Mouse (Mus musculus) hindbrain, embryonic 11.5 days (tissue): ENCODE measurements at regions not wholly inside any gene's neighbourhood (a gene's known extent, or its start where the extent isn't known, plus 50 kb on each side); places are given as distances from the start of the nearest gene placed in this dataset.

ENCODE experiments used
- ATAC-seq: fragments of 200-750 bp; cut with Nextera tagmentation; 2 replicates; pipeline ENCODE4 v1.8.0; 2017; ENCODE audit warnings: mild to moderate bottlenecking, moderate TSS enrichment, moderate library complexity; ENCODE audit not compliant: low FRiP score
- DNase-seq: peaks from one replicate; pipeline ENCODE4 v3.0.0-alpha.2; 2015; ENCODE audit warnings: low spot score
- H3K27ac ChIP-seq: fragments of 300-500 bp; sonication (generic); 2 replicates; pipeline ENCODE4 v1.5.1; 2014; ENCODE audit warnings: mild to moderate bottlenecking, low read depth, low read length
- H3K27me3 ChIP-seq: fragments of 300-500 bp; sonication (generic); 2 replicates; pipeline ENCODE4 v1.6.1; 2014; ENCODE audit warnings: mild to moderate bottlenecking, low read length, moderate library complexity, mixed read lengths; ENCODE audit not compliant: control insufficient read depth, insufficient read depth
- H3K36me3 ChIP-seq: fragments of 300-500 bp; sonication (generic); 2 replicates; pipeline ENCODE4 v1.6.1; 2014; ENCODE audit warnings: mild to moderate bottlenecking, low read length, moderate library complexity, mixed read lengths; ENCODE audit not compliant: control insufficient read depth, insufficient read depth
- H3K4me1 ChIP-seq: fragments of 300-500 bp; sonication (generic); replicated peaks from 2 replicates; pipeline ENCODE4 v1.6.1; 2014; ENCODE audit warnings: low read length, mixed read lengths; ENCODE audit not compliant: control insufficient read depth, insufficient read depth
- H3K4me2 ChIP-seq: fragments of 300-500 bp; sonication (generic); replicated peaks from 2 replicates; pipeline ENCODE4 v1.6.1; 2014; ENCODE audit warnings: mild to moderate bottlenecking, low read depth, low read length
- H3K4me3 ChIP-seq: fragments of 300-500 bp; sonication (generic); 2 replicates; pipeline ENCODE4 v1.5.1; 2014; ENCODE audit warnings: low read depth, low read length
- H3K9ac ChIP-seq: fragments of 300-500 bp; sonication (generic); 2 replicates; pipeline ENCODE4 v1.6.1; 2014; ENCODE audit warnings: low read depth, low read length
- H3K9me3 ChIP-seq: fragments of 300-500 bp; sonication (generic); 2 replicates; pipeline ENCODE4 v1.6.1; 2016; ENCODE audit warnings: low read length; ENCODE audit not compliant: control insufficient read depth
- WGBS: fragments of 180-500 bp; shearing (Covaris S2); extraction: QIAGEN DNeasy Blood & Tissue Kit; methylation state at CpG from one replicate; pipeline ENCODE4 v1.1.7; 2014; 5-methylcytosine and 5-hydroxymethylcytosine counted together

- H3K4me3 ChIP-seq: peak overlapping the region; percentile 27
- H3K9me3 ChIP-seq: no peaks in the 10 kb centered on the region
- H3K36me3 ChIP-seq: no peaks in the 10 kb centered on the region
- DNase-seq: peak; percentile 77
- 0 out of 2 replicates have a peak overlapping the region, but pooled peaks have one; percentile 13 for H3K9ac ChIP-seq
- no peaks in the 10 kb centered on the region for H3K27me3 ChIP-seq
- 3% methylated on average over 14 of the region's 14 CpGs for WGBS
- H3K4me2 ChIP-seq: peak overlapping the region; percentile 43
- H3K4me1 ChIP-seq: no peaks in the 10 kb centered on the region
- H3K27ac ChIP-seq: no peak overlapping the region
- peak; percentile 76; the same call in 1 of the 2 replicates for ATAC-seq
Measured at GRCm38 (mm10) chr12:106379151-106379594, 369.1 kb downstream of the Vrk1 start.

GRCm38 (mm10) chr12:106379779-106380178, 369.8 kb downstream of the Vrk1 start:
- Histone ChIP-seq H3K27ac (no peak overlapping the region), H3K4me1 (no peaks in the 10 kb centered on the region), H3K4me3 (no peak overlapping the region), H3K36me3 (no peaks in the 10 kb centered on the region), H3K27me3 (no peaks in the 10 kb centered on the region), H3K9ac (no peak overlapping the region), H3K9me3 (no peaks in the 10 kb centered on the region), H3K4me2 (no peak overlapping the region)
- peak; percentile 30 for DNase-seq
- peak; percentile 66 for ATAC-seq
- 46% methylated on average over 14 of the region's 14 CpGs for WGBS

DNA sequence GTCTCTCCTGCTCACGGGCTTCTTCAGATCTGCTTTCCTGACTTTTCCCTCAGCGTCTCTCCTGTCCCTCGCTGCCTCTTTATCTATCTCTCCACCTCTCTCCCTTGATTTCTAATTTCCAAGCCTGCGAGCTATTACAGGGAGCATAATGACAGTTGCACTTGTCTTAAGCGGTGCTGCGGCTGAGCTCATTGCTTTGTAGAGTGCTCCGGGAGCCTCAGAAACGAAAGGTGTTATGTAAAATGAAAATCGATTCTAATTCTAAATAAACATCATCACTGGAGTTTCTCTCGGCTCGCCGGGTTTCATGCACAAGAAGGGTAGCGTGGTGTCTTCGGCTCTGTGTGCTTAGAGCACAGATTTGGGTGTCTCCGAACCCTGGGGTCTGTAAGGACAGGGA, 371.8 kb downstream of the Vrk1 start:
- Histone ChIP-seq H3K36me3 (no peaks in the 10 kb centered on the region), H3K27me3 (no peaks in the 10 kb centered on the region), H3K4me2 (no peak overlapping the region), H3K4me3 (no peak overlapping the region), H3K9me3 (no peaks in the 10 kb centered on the region), H3K27ac (no peak overlapping the region), H3K9ac (no peak overlapping the region), H3K4me1 (no peaks in the 10 kb centered on the region)
- DNase-seq (no peak), ATAC-seq (no peak)
- 80% methylated on average over 15 of the region's 15 CpGs for WGBS

DNA sequence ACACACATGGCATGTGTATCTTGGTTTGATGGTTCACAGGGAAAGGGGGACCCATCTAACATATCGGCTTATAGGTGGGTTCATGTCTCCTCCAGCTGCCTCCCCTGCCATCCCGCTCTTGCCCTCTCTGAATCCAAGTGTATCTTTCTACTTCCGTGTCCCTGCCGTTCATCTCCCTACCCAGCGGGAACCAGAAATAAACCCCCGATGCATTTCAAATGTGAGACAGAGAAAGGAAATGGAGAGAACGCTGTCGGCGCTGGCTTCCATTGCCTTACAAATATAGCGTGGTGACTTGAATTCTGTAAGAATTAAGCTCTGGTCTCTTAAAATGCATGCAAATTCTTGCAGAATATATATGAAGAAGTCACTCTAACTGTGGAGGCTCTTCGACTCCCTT, 379.2 kb downstream of the Vrk1 start:
- Histone ChIP-seq H3K9ac (no peak overlapping the region), H3K27ac (no peak overlapping the region), H3K9me3 (no peaks in the 10 kb centered on the region), H3K36me3 (no peaks in the 10 kb centered on the region), H3K4me3 (no peak overlapping the region), H3K4me2 (no peak overlapping the region), H3K4me1 (no peaks in the 10 kb centered on the region), H3K27me3 (no peaks in the 10 kb centered on the region)
- no peak for DNase-seq
- no peak for ATAC-seq
- WGBS: 91% methylated on average over 11 of the region's 11 CpGs

DNA sequence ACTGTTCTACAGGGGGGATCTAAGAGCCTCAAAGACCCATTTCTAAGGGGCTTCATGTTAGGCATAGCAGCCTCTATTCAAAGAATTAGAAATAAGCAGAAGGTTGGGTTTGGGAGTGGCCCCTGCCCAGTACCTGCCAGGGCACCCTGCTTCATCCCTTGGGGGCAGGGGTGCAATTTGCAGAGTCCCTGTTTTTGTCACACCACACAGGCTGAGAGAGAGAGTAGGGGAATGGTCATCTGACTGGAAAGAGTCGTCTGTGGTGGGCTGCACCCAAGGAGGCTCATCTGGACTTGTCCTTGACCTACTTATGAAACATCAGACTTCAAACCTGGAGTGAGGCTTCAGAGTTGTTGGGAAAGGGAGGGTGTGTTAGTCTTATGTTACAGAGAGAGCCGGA, 382.3 kb downstream of the Vrk1 start:
- Histone ChIP-seq H3K4me1 (no peaks in the 10 kb centered on the region), H3K9me3 (no peaks in the 10 kb centered on the region), H3K4me3 (no peak overlapping the region), H3K27ac (no peak overlapping the region), H3K4me2 (no peak overlapping the region), H3K9ac (no peak overlapping the region), H3K36me3 (no peaks in the 10 kb centered on the region), H3K27me3 (no peaks in the 10 kb centered on the region)
- no peak for DNase-seq
- 80% methylated on average over 2 of the region's 2 CpGs for WGBS
- ATAC-seq: no peak

DNA sequence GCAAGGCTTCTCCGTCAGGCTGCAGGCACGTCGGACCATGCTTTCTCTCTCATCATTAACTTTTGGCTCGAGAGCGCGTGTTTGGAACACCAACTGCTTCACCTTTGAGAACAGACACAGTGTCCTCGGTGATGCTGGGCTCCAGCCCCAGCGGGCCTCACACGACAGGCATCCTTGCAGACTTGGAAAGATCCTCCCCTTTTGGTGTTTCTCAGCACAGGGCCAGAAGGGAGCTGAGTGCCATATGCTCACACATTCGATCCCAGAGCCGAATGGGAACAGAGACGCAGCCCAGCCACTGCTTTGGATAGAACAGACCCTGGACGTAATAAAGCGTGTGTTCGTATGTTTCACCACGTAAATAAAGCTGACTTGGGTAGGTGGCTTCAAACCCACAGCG, 389.1 kb downstream of the Vrk1 start:
- H3K4me3 ChIP-seq: no peak overlapping the region
- H3K4me1 ChIP-seq: no peaks in the 10 kb centered on the region
- no peak overlapping the region for H3K4me2 ChIP-seq
- H3K9me3 ChIP-seq: no peaks in the 10 kb centered on the region
- H3K36me3 ChIP-seq: no peaks in the 10 kb centered on the region
- H3K27ac ChIP-seq: no peak overlapping the region
- ATAC-seq (no peak), DNase-seq (no peak)
- 89% methylated on average over 17 of the region's 17 CpGs for WGBS
- H3K27me3 ChIP-seq: no peaks in the 10 kb centered on the region
- H3K9ac ChIP-seq: no peak overlapping the region

- no peaks in the 10 kb centered on the region for H3K27me3 ChIP-seq
- WGBS: 87% methylated on average over 7 of the region's 7 CpGs
- H3K4me3 ChIP-seq: no peak overlapping the region
- no peak overlapping the region for H3K4me2 ChIP-seq
- ATAC-seq: no peak
- H3K9me3 ChIP-seq: no peaks in the 10 kb centered on the region
- no peaks in the 10 kb centered on the region for H3K36me3 ChIP-seq
- DNase-seq: no peak
- H3K4me1 ChIP-seq: no peaks in the 10 kb centered on the region
- H3K9ac ChIP-seq: no peak overlapping the region
- no peak overlapping the region for H3K27ac ChIP-seq
Measured at GRCm38 (mm10) chr12:106411075-106411474, 401.0 kb downstream of the Vrk1 start.

- Histone ChIP-seq H3K4me1 (no peaks in the 10 kb centered on the region), H3K4me3 (no peak overlapping the region), H3K36me3 (no peaks in the 10 kb centered on the region), H3K27me3 (no peaks in the 10 kb centered on the region), H3K27ac (no peak overlapping the region), H3K9me3 (no peaks in the 10 kb centered on the region), H3K9ac (no peak overlapping the region), H3K4me2 (no peak overlapping the region)
- 79% methylated on average over 4 of the region's 4 CpGs for WGBS
- ATAC-seq (no peak), DNase-seq (no peak)
Measured at GRCm38 (mm10) chr12:106426631-106427030, 416.6 kb downstream of the Vrk1 start.

DNA sequence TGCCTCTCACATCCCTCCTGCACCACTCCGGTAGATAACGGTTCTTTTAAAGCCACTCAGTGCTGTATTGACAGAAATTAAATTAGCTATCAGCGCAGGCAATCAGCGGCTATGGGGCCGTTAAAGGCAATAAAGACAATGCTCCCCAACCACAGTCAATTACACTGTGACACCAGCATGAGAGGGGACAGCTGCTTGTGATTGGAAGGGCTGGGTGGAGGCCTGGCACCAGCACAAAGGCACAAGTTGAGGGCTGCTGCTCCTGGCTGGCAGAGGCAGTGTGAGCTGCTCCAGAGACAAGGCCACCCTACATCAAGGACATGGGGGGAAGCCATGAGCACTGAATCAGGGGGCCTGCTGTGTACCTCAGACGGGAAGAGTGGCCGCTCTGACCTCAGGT, 420.0 kb downstream of the Vrk1 start:
- ATAC-seq (no peak), DNase-seq (no peak)
- H3K4me3 ChIP-seq: no peak overlapping the region
- no peak overlapping the region for H3K4me2 ChIP-seq
- 70% methylated on average over 7 of the region's 7 CpGs for WGBS
- no peak overlapping the region for H3K9ac ChIP-seq
- H3K27ac ChIP-seq: no peak overlapping the region
- H3K36me3 ChIP-seq: no peaks in the 10 kb centered on the region
- no peaks in the 10 kb centered on the region for H3K9me3 ChIP-seq
- no peaks in the 10 kb centered on the region for H3K27me3 ChIP-seq
- no peaks in the 10 kb centered on the region for H3K4me1 ChIP-seq
